Comparison of ENCODE assay signal across 14 mouse cellular contexts in the genomic region with DNA sequence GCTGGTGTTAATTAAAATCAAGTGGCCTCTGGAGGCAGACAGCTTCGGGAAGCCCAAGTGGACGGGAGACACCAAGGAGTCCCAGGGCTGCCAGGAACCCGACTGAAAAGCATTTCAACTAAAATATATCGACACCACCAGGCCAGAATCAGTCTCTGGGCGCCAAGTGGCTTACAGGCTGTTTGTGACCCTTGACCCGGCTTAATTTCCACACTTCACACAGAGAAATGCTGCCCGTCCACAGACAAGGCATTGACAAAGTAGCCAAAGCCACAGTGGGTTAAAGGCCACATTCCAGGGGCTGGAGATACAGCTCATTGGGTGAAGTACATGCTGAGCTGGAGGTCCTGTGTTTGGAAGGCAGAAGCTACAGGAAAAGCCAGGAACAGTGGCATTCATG. TPM values are rescaled to one million over a fixed set of nuclear protein-coding genes. Genes with fewer than 3 reads are reported as not detected.
DNase-seq lines count a peak whose midpoint lies in the region; ATAC-seq and TF ChIP-seq lines count a peak whose summit lies in the region.
"Had no signal": no experiment of that assay in that cellular context is flagged by ENCODE, and none has a peak within 500 bp of the region (broad histone marks: within the 10 kb centered on the region; RNA-seq: fewer than 3 reads in every experiment).

No protein-coding gene starts in this region.

- ATAC-seq in lung, postnatal 0 days: no peak
- peak; percentile 23; the same call in 1 of the 2 replicates for ATAC-seq in kidney, embryonic 16.5 days (ENCODE audit: low FRiP score, low TSS enrichment)
- ATAC-seq: activated CD4-positive, CD25-positive, alpha-beta regulatory T cell, adult 4 months had no signal

- no peaks in the 10 kb centered on the region for H3K4me1 ChIP-seq in lung, postnatal 0 days (ENCODE audit: insufficient read depth, low read depth, low read length)
- 0 out of 2 replicates have a peak, but pooled peaks cover 7% of the 10 kb centered on the region for H3K4me1 ChIP-seq in kidney, embryonic 16.5 days (ENCODE audit: insufficient read depth, low read length)
- H3K4me1 ChIP-seq in thymus, adult 2 months (replicated peaks; ENCODE audit: control insufficient read depth, insufficient read depth, low read length): no peaks in the 10 kb centered on the region

- 25% methylated on average over 7 of the region's 7 CpGs for WGBS in lung, postnatal 0 days
- WGBS in kidney, embryonic 16.5 days: 25% methylated on average over 7 of the region's 7 CpGs
- WGBS in thymus, adult 2 months: 75% methylated on average over 7 of the region's 7 CpGs

- no peak for TF ChIP-seq POLR2A in thymus, adult 2 months (IDR thresholded peaks at IDR 0.05; ENCODE audit: control insufficient read depth, extremely low read depth, insufficient read depth, low read length, poor library complexity)

- TF ChIP-seq CTCF in lung, postnatal 0 days (IDR thresholded peaks at IDR 0.05): no peak
- TF ChIP-seq CTCF in thymus, adult 2 months (IDR thresholded peaks at IDR 0.05; ENCODE audit: borderline replicate concordance, control insufficient read depth, extremely low read depth, insufficient read depth, low read length, poor library complexity): no peak

- no peak overlapping the region for H3K4me2 ChIP-seq in lung, postnatal 0 days (replicated peaks; ENCODE audit: low read depth, low read length)
- no peak overlapping the region for H3K4me2 ChIP-seq in kidney, embryonic 16.5 days (replicated peaks; ENCODE audit: low read depth, low read length)
- H3K4me2 ChIP-seq: heart, embryonic 12.5 days; hindbrain, embryonic 12.5 days; lung, embryonic 15.5 days had no signal

- no peaks in the 10 kb centered on the region for H3K27me3 ChIP-seq in lung, postnatal 0 days (replicated peaks; ENCODE audit: insufficient read depth, low read length)
- H3K27me3 ChIP-seq in kidney, embryonic 16.5 days (ENCODE audit: insufficient read depth, low read length): no peaks in the 10 kb centered on the region
- H3K27me3 ChIP-seq in thymus, adult 2 months (ENCODE audit: control insufficient read depth, insufficient read depth, low read length): no peaks in the 10 kb centered on the region
- H3K27me3 ChIP-seq: lung, embryonic 15.5 days had no signal

- DNase-seq in adrenal gland, postnatal 10 days: peak; percentile 52
- no peak for DNase-seq in adrenal gland, postnatal 4 days (ENCODE audit: low spot score in 2 of 2)
- DNase-seq in lung, postnatal 4 days: peak; percentile 16 to 61
- no peak for DNase-seq in lung, postnatal 0 days (ENCODE audit: low spot score)
- peak; percentile 73 for DNase-seq in yolk sac, embryonic 10.5 days (ENCODE audit: low spot score)
- DNase-seq in urinary bladder, postnatal 14 days (ENCODE audit: low spot score): no peak
- DNase-seq in thymus, adult 2 months: no peak

- no peak overlapping the region for H3K9ac ChIP-seq in lung, postnatal 0 days (replicated peaks; ENCODE audit: low read depth)
- no peak overlapping the region for H3K9ac ChIP-seq in kidney, embryonic 16.5 days (replicated peaks; ENCODE audit: low read length)
- H3K9ac ChIP-seq: heart, embryonic 12.5 days; hindbrain, embryonic 12.5 days; lung, embryonic 15.5 days had no signal

- H3K36me3 ChIP-seq in lung, postnatal 0 days (ENCODE audit: insufficient read depth, low read length): no peaks in the 10 kb centered on the region
- H3K36me3 ChIP-seq in kidney, embryonic 16.5 days (ENCODE audit: insufficient read depth, low read length): no peaks in the 10 kb centered on the region
- no peaks in the 10 kb centered on the region for H3K36me3 ChIP-seq in thymus, adult 2 months (ENCODE audit: control insufficient read depth, insufficient read depth, low read length)
- H3K36me3 ChIP-seq: G1E; heart, embryonic 12.5 days; hindbrain, embryonic 12.5 days; lung, embryonic 15.5 days had no signal

- TF ChIP-seq EP300 in lung, postnatal 0 days (IDR thresholded peaks at IDR 0.05): no peak

- H3K27ac ChIP-seq in lung, postnatal 0 days (ENCODE audit: low read length): no peak overlapping the region
- H3K27ac ChIP-seq in kidney, embryonic 16.5 days (ENCODE audit: low read length): no peak overlapping the region
- H3K27ac ChIP-seq in thymus, adult 2 months (ENCODE audit: control insufficient read depth, insufficient read depth, low read length): no peak overlapping the region
- H3K27ac ChIP-seq: hindbrain, embryonic 12.5 days; lung, embryonic 15.5 days had no signal

- no peak overlapping the region for H3K4me3 ChIP-seq in lung, postnatal 0 days (ENCODE audit: low read depth, low read length)
- no peak overlapping the region for H3K4me3 ChIP-seq in kidney, embryonic 16.5 days (ENCODE audit: low read length)
- no peak overlapping the region for H3K4me3 ChIP-seq in thymus, adult 2 months (ENCODE audit: control insufficient read depth, insufficient read depth, low read length)
- H3K4me3 ChIP-seq: heart, embryonic 12.5 days; hindbrain, embryonic 12.5 days; lung, embryonic 15.5 days had no signal

- H3K9me3 ChIP-seq in lung, postnatal 0 days (ENCODE audit: low read length): no peaks in the 10 kb centered on the region; the same call in 1 of the 2 replicates
- 0 out of 2 replicates have a peak, but pooled peaks cover 2% of the 10 kb centered on the region for H3K9me3 ChIP-seq in kidney, embryonic 16.5 days (ENCODE audit: low read length)
- H3K9me3 ChIP-seq: hindbrain, embryonic 12.5 days; lung, embryonic 15.5 days had no signal

RNA-seq across cellular contexts. Expression of a gene that starts 54.8 kb away (rescaled TPM):
- total RNA-seq in adrenal gland, postnatal 10 days (2021): 1 to 10 TPM; 3.8 to 4.5 TPM
- 1 to 10 TPM; 7.6 to 8.7 TPM for total RNA-seq in adrenal gland, postnatal 4 days (2021)
- polyA plus RNA-seq in lung, postnatal 0 days (2015; fragmentation: Nextera tagmentation; extraction: Ambion mirVana): 0.11 and 0.13 TPM in 2 replicates
- polyA plus RNA-seq in kidney, embryonic 16.5 days (2015; fragmentation: Nextera tagmentation; extraction: Ambion mirVana): 0.76 and 0.89 TPM in 2 replicates
- polyA plus RNA-seq in thymus, adult 2 months (2012; rRNA removed): 1.5 and 1.8 TPM in 2 replicates
- total RNA-seq: common myeloid progenitor, adult 5-6 weeks had no signal
- polyA plus RNA-seq: activated CD4-positive, CD25-positive, alpha-beta regulatory T cell, adult 4 months; G1E had no signal

Comparison
In these comparisons a context has a peak if more than half of its experiments do, and no peak if none do; other contexts are left out.
1. DNase-seq: peak in adrenal gland, postnatal 10 days (single experiment), lung, postnatal 4 days (2 of 2) and yolk sac, embryonic 10.5 days (single experiment); none in adrenal gland, postnatal 4 days (0 of 2), lung, postnatal 0 days (single experiment), urinary bladder, postnatal 14 days (single experiment) and thymus, adult 2 months (single experiment).